Mouse (Mus musculus) liver, embryonic 14.5 days (tissue): Measurements from ENCODE around the gene Armh3.

Experiments used
- CTCF ChIP-seq: IDR thresholded peaks from 2 replicates; pipeline ENCODE4 v1.5.1; 2016; ENCODE audit warnings: antibody characterized with exemption, low read depth, control low read depth
- EP300 ChIP-seq: IDR thresholded peaks from 2 replicates; pipeline ENCODE4 v1.6.1; 2016; ENCODE audit warnings: antibody characterized with exemption, low read depth

DNA sequence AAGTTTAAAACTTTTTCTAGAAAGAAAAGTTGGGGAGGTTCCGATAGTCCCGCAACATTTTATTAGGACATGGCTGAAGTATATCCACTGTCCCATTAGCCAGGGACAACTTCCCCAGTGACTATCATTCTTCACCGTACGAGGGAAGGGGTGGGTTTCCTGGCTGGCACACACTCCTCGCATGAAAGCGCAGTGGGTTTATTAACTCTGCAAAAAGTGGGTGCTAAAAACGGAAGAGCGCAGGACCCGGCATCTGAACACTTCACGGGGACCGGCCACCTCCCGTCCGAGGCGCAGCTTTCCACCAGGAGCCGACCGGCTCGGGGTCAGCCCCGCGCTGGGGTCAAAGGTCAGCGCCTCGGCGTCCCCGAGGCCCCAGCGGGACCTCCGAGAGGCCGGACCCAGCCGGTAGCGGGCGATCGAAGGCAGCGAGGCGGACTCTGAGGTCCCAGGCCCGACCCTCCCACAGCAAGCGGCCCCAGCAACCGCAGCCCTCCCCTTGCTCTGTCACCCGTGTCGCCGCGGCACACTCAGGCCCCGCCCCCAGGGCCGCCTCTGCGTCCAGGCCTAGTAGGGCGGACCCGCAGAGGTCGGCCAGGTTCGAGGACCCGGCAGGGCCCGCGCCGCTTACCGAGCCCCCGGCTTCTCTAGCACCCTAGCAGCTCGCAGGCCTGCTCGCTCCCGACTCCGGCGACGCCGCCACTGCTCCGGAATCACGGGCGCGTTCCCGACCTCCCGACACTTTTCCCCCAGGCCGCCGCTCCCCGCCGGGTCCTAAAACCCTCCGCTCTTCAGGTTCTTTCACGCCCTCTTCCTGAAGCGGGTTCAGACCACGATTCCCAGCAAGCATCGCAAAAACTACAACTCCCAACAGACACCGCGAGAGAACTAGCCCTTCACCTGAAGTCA is at the start of gene Armh3:
- TF ChIP-seq EP300: no peak
- TF ChIP-seq CTCF: no peak
